Mouse (Mus musculus): Measurements from ENCODE around the gene Hist1h2bg.
"Not testable (repeated sequence)": the region's sequence is repeated elsewhere in the genome, so short reads cannot be mapped to it uniquely, and the experiment has no call there.

GRCm38 (mm10) chr13:23573034-23573897 is 2.1 kb downstream of the Hist1h2bg start:
- not testable (repeated sequence) for TF ChIP-seq CTCF (IDR thresholded peaks at IDR 0.05; ENCODE audit: control insufficient read depth, insufficient read depth, insufficient read length); FOSL1 (IDR thresholded peaks at IDR 0.05; ENCODE audit: insufficient read depth, low read length, poor library complexity, severe bottlenecking); CEBPB (IDR thresholded peaks at IDR 0.05; ENCODE audit: low read depth); USF1 (IDR thresholded peaks at IDR 0.05; ENCODE audit: low read depth); MYOD1 (IDR thresholded peaks at IDR 0.05; ENCODE audit: control insufficient read depth, insufficient read length, low read depth); MAX (IDR thresholded peaks at IDR 0.05)

Data from C2C12 (cell line).